Mouse (Mus musculus) liver, postnatal 0 days (tissue): ENCODE measurements at regions not wholly inside any gene's neighbourhood (a gene's known extent, or its start where the extent isn't known, plus 50 kb on each side); places are given as distances from the start of the nearest gene placed in this dataset.

ENCODE experiments used
- ATAC-seq: fragments of 200-750 bp; cut with Nextera tagmentation; 2 replicates; pipeline ENCODE4 v1.8.0; 2017; ENCODE audit warnings: mild to moderate bottlenecking, moderate library complexity
- DNase-seq: peaks from one replicate; pipeline ENCODE4 v3.0.0-alpha.2; 2016
- H3K27ac ChIP-seq: fragments of 300-500 bp; sonication (generic); 2 replicates; pipeline ENCODE4 v1.5.1; 2014; ENCODE audit warnings: antibody characterized with exemption, moderate library complexity, mild to moderate bottlenecking, low read depth
- H3K27me3 ChIP-seq: fragments of 300-500 bp; sonication (generic); 2 replicates; pipeline ENCODE4 v1.6.1; 2014; ENCODE audit warnings: low read length, control low read depth, mixed read lengths; ENCODE audit not compliant: insufficient read depth
- H3K36me3 ChIP-seq: fragments of 300-500 bp; sonication (generic); replicated peaks from 2 replicates; pipeline ENCODE4 v1.6.1; 2014; ENCODE audit warnings: mild to moderate bottlenecking, control low read depth, low read length, moderate library complexity, mixed read lengths; ENCODE audit not compliant: insufficient read depth
- H3K4me1 ChIP-seq: fragments of 300-500 bp; sonication (generic); 2 replicates; pipeline ENCODE4 v1.6.1; 2014; ENCODE audit warnings: antibody characterized with exemption, mild to moderate bottlenecking, control low read depth; ENCODE audit not compliant: insufficient read depth
- H3K4me2 ChIP-seq: fragments of 300-500 bp; sonication (generic); 2 replicates; pipeline ENCODE4 v1.6.1; 2014; ENCODE audit warnings: low read depth, mild to moderate bottlenecking, low read length, moderate library complexity, mixed read lengths
- H3K4me3 ChIP-seq: fragments of 300-500 bp; sonication (generic); 2 replicates; pipeline ENCODE4 v1.5.1; 2014; ENCODE audit warnings: low read depth, low read length
- H3K9ac ChIP-seq: fragments of 300-500 bp; sonication (generic); replicated peaks from 2 replicates; pipeline ENCODE4 v1.6.1; 2014; ENCODE audit warnings: mild to moderate bottlenecking, moderate library complexity
- H3K9me3 ChIP-seq: fragments of 300-500 bp; sonication (generic); 2 replicates; pipeline ENCODE4 v1.6.1; 2016; ENCODE audit warnings: mild to moderate bottlenecking, control low read depth, low read length, mixed read lengths
- CTCF ChIP-seq: sonication (generic); IDR thresholded peaks from 2 replicates; pipeline ENCODE4 v1.5.1; 2016; ENCODE audit warnings: antibody characterized with exemption, low read depth
- EP300 ChIP-seq: IDR thresholded peaks from 2 replicates; pipeline ENCODE4 v1.6.1; 2016; ENCODE audit warnings: antibody characterized with exemption, low read depth, mild to moderate bottlenecking
- WGBS: fragments of 180-500 bp; shearing (Covaris S2); extraction: QIAGEN DNeasy Blood & Tissue Kit; methylation state at CpG from one replicate; pipeline ENCODE4 v1.1.7; 2014; ENCODE audit not compliant: insufficient replicate concordance; 5-methylcytosine and 5-hydroxymethylcytosine counted together

DNA sequence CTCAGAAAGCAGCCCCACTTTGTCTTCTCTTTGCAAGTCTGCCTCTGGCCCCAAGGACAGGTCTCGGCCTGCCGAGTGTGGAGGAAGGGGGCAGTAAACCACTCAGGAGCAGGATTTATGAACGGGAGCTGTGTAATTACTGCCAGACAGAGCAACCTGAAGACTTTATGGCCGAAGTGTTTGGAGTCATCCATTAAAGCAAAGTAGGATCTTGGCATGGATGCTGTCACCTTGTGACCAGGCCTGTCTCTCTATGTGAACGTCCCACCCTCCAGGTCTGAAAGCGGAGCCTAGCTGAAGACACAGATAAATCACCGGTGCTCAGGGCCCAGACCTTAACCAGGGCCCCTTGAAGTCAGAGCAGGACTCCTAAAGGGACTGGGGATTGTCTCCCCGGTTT lies 190.8 kb downstream of the Plpp3 start:
- Histone ChIP-seq H3K4me2 (no peak overlapping the region), H3K4me1 (no peaks in the 10 kb centered on the region), H3K9ac (no peak overlapping the region), H3K36me3 (no peaks in the 10 kb centered on the region), H3K27me3 (no peaks in the 10 kb centered on the region), H3K9me3 (no peaks in the 10 kb centered on the region), H3K4me3 (no peak overlapping the region), H3K27ac (no peak overlapping the region)
- no peak for TF ChIP-seq EP300
- no peak for TF ChIP-seq CTCF
- no peak for DNase-seq
- no peak for ATAC-seq
- 61% methylated on average over 8 of the region's 8 CpGs for WGBS

DNA sequence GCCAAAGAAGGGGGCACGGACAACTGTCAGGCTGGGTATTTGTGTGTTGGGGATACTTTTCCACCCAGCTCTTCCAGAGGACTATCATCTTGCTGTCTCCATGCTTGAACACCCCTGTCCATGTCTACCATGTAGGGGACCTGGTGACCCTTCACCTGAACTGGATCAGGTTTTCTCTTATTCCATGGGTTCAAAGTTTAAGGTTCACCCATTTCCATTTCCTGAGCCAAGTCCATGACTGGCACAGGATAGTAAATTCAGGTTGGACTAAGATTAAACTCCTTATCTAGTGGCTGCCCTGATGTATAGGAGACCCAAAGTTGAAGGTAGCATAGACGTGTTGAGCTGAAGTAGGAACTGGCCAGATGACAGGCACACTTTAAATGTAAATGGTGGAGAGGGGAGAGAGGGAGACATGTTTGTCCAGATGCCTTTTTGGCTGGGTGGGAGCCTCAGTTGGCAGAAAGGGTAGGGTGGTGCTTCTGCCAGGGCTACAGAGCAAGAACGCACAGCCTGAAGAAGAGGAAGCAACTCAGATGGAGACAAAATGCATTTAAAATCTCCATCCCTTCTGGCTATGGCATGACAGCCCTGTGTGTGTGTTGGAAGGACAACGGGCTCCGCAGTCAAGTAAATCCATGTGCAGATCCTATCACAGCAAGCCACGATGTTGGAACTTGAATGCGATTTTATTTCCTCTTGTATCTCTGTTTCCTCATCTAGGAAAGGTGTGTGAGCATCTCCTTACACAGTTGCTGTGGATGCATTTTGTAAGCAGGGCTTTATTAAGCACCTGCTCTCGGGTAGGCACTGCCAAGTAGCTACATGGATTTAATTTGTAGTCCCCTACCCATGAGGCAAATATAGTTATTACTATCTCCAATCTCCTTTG lies 192.4 kb downstream of the Plpp3 start:
- TF ChIP-seq CTCF = no peak
- TF ChIP-seq EP300 = no peak
- Histone ChIP-seq H3K9ac (no peak overlapping the region), H3K4me1 (no peaks in the 10 kb centered on the region), H3K9me3 (no peaks in the 10 kb centered on the region), H3K36me3 (no peaks in the 10 kb centered on the region), H3K4me3 (no peak overlapping the region), H3K27ac (no peak overlapping the region), H3K27me3 (no peaks in the 10 kb centered on the region), H3K4me2 (no peak overlapping the region)
- ATAC-seq = no peak
- 82% methylated on average over 8 of the region's 8 CpGs for WGBS
- no peak for DNase-seq

DNA sequence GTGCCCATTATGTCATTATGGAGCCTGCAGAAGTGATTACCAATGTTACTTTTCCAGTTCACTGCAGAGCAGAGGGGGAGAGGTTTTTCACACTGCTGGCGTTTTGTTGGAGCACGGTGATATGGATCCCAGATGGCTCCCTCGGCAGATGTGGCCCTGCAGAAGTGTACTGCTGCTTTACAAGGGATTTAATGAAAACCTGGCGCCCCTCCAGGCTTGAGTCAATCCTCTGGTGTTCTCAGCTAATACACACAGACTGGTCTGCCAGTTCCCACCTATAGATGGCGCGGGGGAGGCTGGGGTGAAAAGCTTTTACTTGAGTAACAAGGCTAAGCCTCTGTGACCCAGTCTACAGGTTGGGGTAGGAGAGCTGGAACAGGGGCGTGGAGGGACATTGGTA lies 195.2 kb downstream of the Plpp3 start:
- ATAC-seq = no peak
- WGBS = 78% methylated on average over 7 of the region's 7 CpGs
- TF ChIP-seq EP300 (no peak), CTCF (no peak)

DNA sequence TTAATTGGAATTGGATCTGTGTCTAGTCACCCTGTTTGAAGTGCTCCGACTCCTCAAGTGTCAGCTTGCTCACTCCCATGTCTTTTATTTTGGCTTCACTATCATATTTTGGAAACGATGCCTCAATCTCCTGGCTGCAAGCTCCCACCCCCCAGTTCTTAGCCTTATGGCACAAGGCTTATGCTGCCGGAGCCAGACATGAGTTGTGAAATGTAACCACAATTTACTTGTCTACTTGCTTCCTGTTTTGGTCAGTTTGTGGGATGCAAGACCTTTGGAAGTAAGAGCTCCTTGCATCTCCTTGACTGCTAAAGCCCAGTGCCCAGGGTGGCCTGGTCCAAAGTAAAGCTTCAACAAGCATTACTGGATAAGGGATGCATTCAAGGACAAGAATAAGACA lies 195.8 kb downstream of the Plpp3 start:
- Histone ChIP-seq H3K4me1 (no peaks in the 10 kb centered on the region), H3K27ac (no peak overlapping the region), H3K36me3 (no peaks in the 10 kb centered on the region), H3K4me3 (no peak overlapping the region), H3K9ac (no peak overlapping the region), H3K9me3 (no peaks in the 10 kb centered on the region), H3K4me2 (no peak overlapping the region), H3K27me3 (no peaks in the 10 kb centered on the region)
- ATAC-seq (no peak), DNase-seq (no peak)
- WGBS = 55% methylated on average over 3 of the region's 3 CpGs
- TF ChIP-seq CTCF (no peak), EP300 (no peak)

More for the DNA sequence above, 195.2 kb downstream of the Plpp3 start:
- Histone ChIP-seq H3K9me3 (no peaks in the 10 kb centered on the region), H3K4me3 (no peak overlapping the region), H3K27me3 (no peaks in the 10 kb centered on the region), H3K27ac (no peak overlapping the region), H3K9ac (no peak overlapping the region), H3K36me3 (no peaks in the 10 kb centered on the region), H3K4me2 (no peak overlapping the region), H3K4me1 (no peaks in the 10 kb centered on the region)
- DNase-seq = no peak

DNA sequence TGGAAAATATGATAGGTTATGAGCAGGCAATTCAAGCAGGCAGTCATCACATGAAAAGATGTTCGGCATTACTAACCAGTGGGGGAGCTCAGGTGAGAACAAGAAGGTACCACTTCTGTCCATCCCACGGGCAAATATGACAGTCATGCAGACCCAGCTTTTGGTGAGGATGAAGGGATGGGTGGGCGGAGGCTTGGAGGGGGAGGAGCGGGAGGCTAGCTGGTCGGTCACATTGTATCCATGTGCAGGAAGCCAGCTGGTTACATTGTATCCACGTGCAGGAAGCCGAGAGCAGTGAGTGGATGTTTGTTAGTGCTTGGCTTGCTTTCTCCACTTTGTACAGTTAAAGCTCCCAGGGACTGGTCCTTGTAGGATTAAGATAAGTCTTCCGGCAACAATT lies 196.9 kb downstream of the Plpp3 start:
- Histone ChIP-seq H3K27ac (no peak overlapping the region), H3K4me2 (no peak overlapping the region), H3K36me3 (no peaks in the 10 kb centered on the region), H3K9ac (no peak overlapping the region), H3K9me3 (no peaks in the 10 kb centered on the region), H3K4me1 (no peaks in the 10 kb centered on the region), H3K27me3 (no peaks in the 10 kb centered on the region), H3K4me3 (no peak overlapping the region)
- ATAC-seq (no peak), DNase-seq (no peak)
- 61% methylated on average over 8 of the region's 8 CpGs for WGBS
- TF ChIP-seq CTCF = no peak
- no peak for TF ChIP-seq EP300

DNA sequence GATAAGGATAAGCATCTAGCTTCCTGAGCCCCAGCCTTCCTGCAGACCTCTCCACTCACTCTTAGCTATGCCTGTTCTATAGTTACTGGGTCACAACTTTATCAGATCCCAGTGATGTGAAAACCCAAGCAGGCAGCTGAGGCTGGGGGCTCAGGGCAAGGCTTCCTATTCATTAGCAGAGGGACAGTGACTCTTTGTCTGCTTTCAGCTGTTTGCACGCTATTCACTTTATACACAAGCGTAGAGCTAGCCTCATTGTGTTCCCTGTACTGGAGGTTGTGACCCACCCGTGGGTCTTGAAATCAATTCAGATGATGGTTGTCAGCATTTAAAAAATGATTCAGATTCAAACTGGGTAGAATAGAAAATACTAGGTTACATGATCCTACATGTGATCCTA lies 199.5 kb downstream of the Plpp3 start:
- no peak for DNase-seq
- Histone ChIP-seq H3K9me3 (no peaks in the 10 kb centered on the region), H3K4me1 (no peaks in the 10 kb centered on the region), H3K9ac (no peak overlapping the region), H3K27me3 (no peaks in the 10 kb centered on the region), H3K4me3 (no peak overlapping the region), H3K36me3 (no peaks in the 10 kb centered on the region), H3K4me2 (no peak overlapping the region), H3K27ac (no peak overlapping the region)
- ATAC-seq = no peak
- WGBS = 72% methylated on average over 3 of the region's 3 CpGs
- TF ChIP-seq EP300 (no peak), CTCF (no peak)

DNA sequence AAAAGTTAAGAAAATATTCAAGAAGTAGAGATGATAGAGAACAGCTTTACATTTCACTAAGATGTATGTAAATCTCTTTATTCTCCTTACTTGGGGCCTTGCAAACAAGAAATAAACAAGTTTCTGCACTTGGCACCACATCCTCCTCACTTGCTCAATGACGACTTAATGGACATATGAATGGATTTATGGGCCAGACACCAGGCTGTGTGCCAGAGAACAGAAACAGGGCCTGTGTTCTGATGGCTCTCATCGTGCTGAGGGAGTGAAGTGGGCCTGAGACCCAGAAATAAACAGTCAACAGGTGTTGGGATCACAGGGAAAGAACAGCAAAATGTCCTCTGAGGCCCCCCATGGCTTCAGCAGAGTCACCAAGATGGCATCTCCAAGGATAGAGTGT lies 201.6 kb downstream of the Plpp3 start:
- H3K4me3 ChIP-seq = no peak overlapping the region
- H3K4me1 ChIP-seq = no peaks in the 10 kb centered on the region
- H3K27me3 ChIP-seq = no peaks in the 10 kb centered on the region
- no peak for DNase-seq
- no peak overlapping the region for H3K4me2 ChIP-seq
- WGBS = 42% methylated on average over 2 of the region's 2 CpGs
- H3K9me3 ChIP-seq = no peaks in the 10 kb centered on the region
- H3K36me3 ChIP-seq = no peaks in the 10 kb centered on the region
- H3K27ac ChIP-seq = no peak overlapping the region
- ATAC-seq = no peak
- no peak overlapping the region for H3K9ac ChIP-seq
- TF ChIP-seq CTCF (no peak), EP300 (no peak)
